Mouse (Mus musculus): Measurements from ENCODE around the gene Hmga1.
A peak's percentile ranks its signal among the peaks of the same experiment; 100 is the strongest.

The Hmga1 gene

DNA sequence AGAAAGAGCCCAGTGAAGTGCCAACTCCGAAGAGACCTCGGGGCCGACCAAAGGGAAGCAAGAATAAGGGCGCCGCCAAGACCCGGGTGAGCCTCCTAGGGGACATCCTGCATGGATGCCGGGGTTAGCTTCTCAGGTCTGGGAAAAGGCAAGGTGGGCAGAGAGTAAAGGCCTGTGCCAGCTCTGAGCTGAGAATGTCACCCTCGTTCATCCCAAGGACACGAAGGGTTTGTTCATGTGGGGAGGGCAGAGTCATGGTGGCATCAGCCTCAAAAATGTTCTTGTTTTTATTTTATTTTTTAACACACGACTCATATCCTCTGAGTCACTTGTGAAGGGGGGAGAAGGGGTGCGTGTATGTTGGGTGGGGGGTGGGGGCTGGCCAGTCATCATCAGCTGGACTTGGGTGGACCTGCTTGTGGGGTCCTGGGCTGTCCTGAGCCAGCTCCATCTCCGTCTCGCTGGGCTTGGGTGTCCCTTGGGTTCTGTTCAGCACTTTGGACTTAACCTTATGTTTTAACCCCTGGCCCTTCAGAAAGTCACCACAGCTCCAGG lies 4.7 kb downstream of the Hmga1 start:
- no peak for DNase-seq

GRCm38 (mm10) chr17:27561809-27562526 lies 5.7 kb downstream of the Hmga1 start:
- DNase-seq: no peak

DNA sequence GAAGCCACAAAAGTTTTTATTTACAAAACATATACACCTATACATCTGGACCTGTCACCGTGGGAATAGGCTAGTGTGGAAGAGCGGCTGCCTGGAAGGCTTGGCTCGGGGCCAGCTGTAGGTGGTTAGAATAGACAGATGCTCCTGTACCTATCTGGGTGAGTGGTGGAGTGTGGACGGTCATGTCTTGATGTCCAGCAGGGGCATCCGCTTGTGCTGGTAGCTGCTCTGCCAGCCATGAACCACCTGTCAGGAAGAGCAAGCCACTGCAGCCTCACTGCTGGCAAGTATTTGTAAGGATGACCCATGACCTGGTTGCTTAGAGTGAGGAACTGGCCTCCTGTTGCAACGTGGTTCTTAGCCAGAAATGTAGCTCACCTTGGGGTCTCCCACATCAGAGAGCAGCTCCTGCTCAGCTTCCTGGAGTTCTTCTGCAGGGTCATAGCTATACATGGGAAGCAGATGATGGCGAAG lies 7.5 kb downstream of the Hmga1 start:
- no peak for DNase-seq

GRCm38 (mm10) chr17:27564391-27565162 lies 8.3 kb downstream of the Hmga1 start:
- peak; percentile 57 for DNase-seq

DNA sequence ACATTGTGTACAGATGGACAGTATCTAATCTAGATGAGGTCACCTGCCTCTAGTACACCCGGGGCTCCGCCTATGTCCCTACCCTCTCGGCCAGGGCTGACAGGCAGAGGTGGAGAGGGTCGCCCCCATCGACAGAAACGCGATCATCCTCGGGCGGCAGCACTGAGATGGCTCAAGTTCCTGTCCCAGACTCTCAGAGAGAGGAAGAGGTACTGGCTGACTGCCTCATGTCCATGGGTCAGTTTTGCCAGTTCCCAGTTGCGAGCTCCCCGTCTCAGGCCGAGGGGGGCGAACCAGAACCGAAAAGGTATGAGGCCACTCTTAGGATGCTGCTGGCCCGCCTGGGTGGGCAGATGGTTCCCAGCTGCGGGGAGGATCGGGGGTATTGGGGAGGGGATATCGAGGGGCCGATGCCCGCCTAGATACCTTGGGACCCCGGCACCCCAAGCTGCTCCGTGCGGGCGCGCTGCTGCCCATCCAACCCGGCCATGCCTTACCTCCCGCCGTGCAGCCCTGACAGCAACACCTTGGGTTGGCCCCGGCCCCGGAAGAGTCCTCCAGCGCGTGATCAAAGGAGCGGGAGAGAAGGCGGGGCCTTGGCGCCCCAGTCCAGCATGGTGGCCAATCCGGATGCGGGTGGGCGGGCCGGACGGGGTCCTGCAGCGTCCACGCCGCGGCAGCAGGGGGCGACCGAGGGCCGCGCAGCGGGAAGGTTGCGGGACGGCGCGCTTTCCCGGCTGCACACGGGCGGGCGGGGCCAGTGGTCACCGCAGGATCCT lies 9.1 kb downstream of the Hmga1 start, which contains the start of gene AI413582:
Gene AI413582 (minus strand): TSS at position 594 of the 779 bp plus-strand sequence.
- peak; percentile 97 for DNase-seq

GRCm38 (mm10) chr17:27565942-27566267 lies 9.6 kb downstream of the Hmga1 start:
- no peak for DNase-seq

DNA sequence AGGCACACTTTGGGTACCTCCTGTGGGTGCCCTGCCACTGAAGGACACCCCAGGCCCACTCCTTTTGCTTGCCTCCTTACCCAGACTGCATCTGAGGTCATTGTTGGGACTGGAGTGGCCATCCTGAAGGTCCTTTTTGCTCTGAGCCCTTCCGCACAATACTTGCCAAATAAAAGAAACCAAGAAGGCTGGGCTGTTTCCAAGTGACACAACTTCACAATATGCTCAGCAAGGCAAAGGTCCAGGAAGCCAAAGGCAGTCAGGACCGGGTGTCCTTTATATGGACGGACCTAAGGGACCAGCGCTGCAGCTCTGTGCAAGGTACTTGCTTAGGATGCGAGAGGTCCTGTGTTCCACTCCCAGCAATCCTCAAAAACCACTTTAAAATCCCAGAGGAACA lies 11.9 kb downstream of the Hmga1 start:
- no peak for DNase-seq

- no peak for DNase-seq
Measured at GRCm38 (mm10) chr17:27571315-27571714, 15.0 kb downstream of the Hmga1 start.

- no peak for DNase-seq
Measured at GRCm38 (mm10) chr17:27573772-27574320, 17.5 kb downstream of the Hmga1 start.

DNA sequence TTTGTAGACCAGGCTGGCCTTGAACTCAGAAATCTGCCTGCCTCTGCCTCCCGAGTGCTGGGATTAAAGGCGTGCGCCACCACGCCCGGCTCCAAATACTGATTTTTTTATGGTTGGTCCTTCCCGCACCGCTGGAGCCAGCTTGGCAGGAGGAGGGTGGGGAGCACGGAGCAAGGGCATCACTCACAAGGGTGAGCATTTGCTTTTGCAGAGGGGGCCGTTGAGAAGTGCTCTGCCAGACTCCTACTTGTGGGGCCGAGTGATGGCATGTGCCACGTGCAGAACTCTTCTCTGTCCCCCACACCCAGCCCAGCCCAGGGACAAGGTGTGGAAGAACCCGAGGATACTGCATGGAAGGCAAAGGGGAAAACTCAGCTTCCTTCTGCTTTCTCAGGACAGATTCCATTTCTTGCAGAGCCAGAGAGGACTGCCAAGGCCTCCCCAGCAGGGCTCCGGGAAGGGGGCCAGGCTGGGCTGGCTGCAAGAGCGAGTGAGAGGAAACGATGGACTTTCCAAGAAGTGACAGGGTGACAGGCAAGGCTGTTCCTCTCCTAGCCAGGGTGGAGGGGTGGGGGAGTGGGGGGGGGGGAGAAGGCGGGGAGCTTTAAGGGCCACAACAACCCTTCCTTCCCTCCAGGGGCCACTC lies 18.3 kb downstream of the Hmga1 start:
- DNase-seq: no peak

GRCm38 (mm10) chr17:27575116-27575776 lies 18.9 kb downstream of the Hmga1 start:
- DNase-seq: no peak

DNA sequence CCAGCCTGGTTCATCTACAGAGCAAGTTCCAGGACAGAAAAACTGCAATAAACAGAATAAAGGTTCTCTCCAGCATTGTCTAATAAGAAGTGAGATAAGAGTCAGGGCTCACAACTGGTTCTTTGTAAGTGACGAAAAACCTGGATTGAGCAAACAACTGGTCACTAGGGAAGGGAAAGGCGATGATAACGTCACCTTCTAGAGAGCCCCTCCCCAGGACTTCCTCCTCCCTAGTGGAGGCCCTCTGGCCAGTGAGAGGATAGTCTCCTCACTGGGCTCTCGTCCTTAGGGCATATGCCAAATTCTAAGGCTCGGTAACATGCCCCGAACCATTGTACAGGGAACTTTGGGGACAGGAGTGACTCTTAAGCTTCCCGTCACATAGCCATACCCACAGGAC lies 19.8 kb downstream of the Hmga1 start:
- DNase-seq: no peak

GRCm38 (mm10) chr17:27577468-27577867 lies 21.2 kb downstream of the Hmga1 start:
- peak; percentile 46 for DNase-seq

DNA sequence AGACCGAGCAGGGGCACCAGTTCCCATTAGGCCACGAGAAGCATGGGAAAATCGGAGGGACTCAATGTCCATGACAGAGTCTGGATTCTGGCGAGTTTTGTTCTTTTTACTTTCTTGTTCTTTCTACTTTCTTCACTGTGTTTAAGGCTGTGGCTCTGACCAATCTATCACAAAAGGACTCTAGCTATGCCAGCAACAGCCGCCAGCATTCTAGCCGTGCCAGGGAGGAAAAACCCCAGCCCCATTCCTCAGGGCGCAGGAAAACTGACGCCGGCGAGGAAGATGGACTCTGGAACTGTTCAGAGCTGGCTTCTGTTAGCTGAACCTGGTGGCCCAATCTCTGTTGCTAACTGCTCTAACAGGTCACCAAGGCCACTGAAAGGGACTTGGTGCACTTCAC lies 22.2 kb downstream of the Hmga1 start:
- no peak for DNase-seq

- DNase-seq: no peak
Measured at GRCm38 (mm10) chr17:27579816-27580215, 23.5 kb downstream of the Hmga1 start.

- no peak for DNase-seq
Measured at GRCm38 (mm10) chr17:27580392-27581068, 24.2 kb downstream of the Hmga1 start.

- DNase-seq: no peak
Measured at GRCm38 (mm10) chr17:27583185-27583894, 27.0 kb downstream of the Hmga1 start.

GRCm38 (mm10) chr17:27586661-27587060 lies 30.4 kb downstream of the Hmga1 start:
- no peak for DNase-seq

- no peak for DNase-seq
Measured at GRCm38 (mm10) chr17:27587252-27587651, 31.0 kb downstream of the Hmga1 start.

- DNase-seq: no peak
Measured at GRCm38 (mm10) chr17:27588231-27588630, 31.9 kb downstream of the Hmga1 start.
